Mouse (Mus musculus): ENCODE results near the gene S100a14. TPM values are rescaled to one million over a fixed set of nuclear protein-coding genes. Genes with fewer than 3 reads are reported as not detected.
A peak's percentile ranks its signal among the peaks of the same experiment; 100 is the strongest.

The S100a14 gene
- polyA plus RNA-seq, 1 experiment, result 32.5 TPM

- WGBS, result 81% methylated on average over 5 of the region's 5 CpGs
- TF ChIP-seq POLR2A (IDR thresholded peaks at IDR 0.05; ENCODE audit: borderline replicate concordance, extremely low read depth, low read depth, low read length), result no peak
- TF ChIP-seq CTCF (IDR thresholded peaks at IDR 0.05; ENCODE audit: insufficient read depth, low read length), result no peak
Observed at GRCm38 (mm10) chr3:90505216-90505615, 21.4 kb upstream of the S100a14 start.

GRCm38 (mm10) chr3:90506362-90506761 is 20.3 kb upstream of the S100a14 start:
- H3K4me1 ChIP-seq (ENCODE audit: control insufficient read depth, insufficient read depth, low read length), result peaks cover 4% of the 10 kb centered on the region; the same call in 1 of the 2 replicates
- DNase-seq, result no peak
- 63% methylated on average over 3 of the region's 3 CpGs for WGBS
- TF ChIP-seq POLR2A (IDR thresholded peaks at IDR 0.05; ENCODE audit: borderline replicate concordance, extremely low read depth, low read depth, low read length) (no peak), CTCF (IDR thresholded peaks at IDR 0.05; ENCODE audit: insufficient read depth, low read length) (no peak)
- no peak overlapping the region for H3K4me3 ChIP-seq (replicated peaks; ENCODE audit: extremely low read depth, low read depth, low read length)

More at GRCm38 (mm10) chr3:90505216-90505615, 21.4 kb upstream of the S100a14 start:
- Histone ChIP-seq H3K4me1 (ENCODE audit: control insufficient read depth, insufficient read depth, low read length) (peaks cover 4% of the 10 kb centered on the region; the same call in 1 of the 2 replicates), H3K4me3 (replicated peaks; ENCODE audit: extremely low read depth, low read depth, low read length) (no peak overlapping the region)
- DNase-seq, result no peak

GRCm38 (mm10) chr3:90508287-90508949 is 18.2 kb upstream of the S100a14 start:
- TF ChIP-seq CTCF (IDR thresholded peaks at IDR 0.05; ENCODE audit: insufficient read depth, low read length) (no peak), POLR2A (IDR thresholded peaks at IDR 0.05; ENCODE audit: borderline replicate concordance, extremely low read depth, low read depth, low read length) (no peak)
- H3K4me1 ChIP-seq (ENCODE audit: control insufficient read depth, insufficient read depth, low read length), result peaks cover 4% of the 10 kb centered on the region; the same call in 1 of the 2 replicates
- no peak for DNase-seq
- 3% methylated on average over 20 of the region's 20 CpGs for WGBS
- peak overlapping the region; percentile 81 for H3K4me3 ChIP-seq (replicated peaks; ENCODE audit: extremely low read depth, low read depth, low read length)

- peak; percentile 100 for DNase-seq
- H3K4me3 ChIP-seq (replicated peaks; ENCODE audit: extremely low read depth, low read depth, low read length), result peak within 1 kb of the TSS; percentile 81
- H3K4me1 ChIP-seq (ENCODE audit: control insufficient read depth, insufficient read depth, low read length), result peaks cover 4% of the 10 kb centered on the region; the same call in 1 of the 2 replicates
- under 1% methylated on average over 66 of the region's 66 CpGs for WGBS
- TF ChIP-seq POLR2A (IDR thresholded peaks at IDR 0.05; ENCODE audit: borderline replicate concordance, extremely low read depth, low read depth, low read length) (peak; percentile 61; the same call in 1 of the 2 replicates), CTCF (IDR thresholded peaks at IDR 0.05; ENCODE audit: insufficient read depth, low read length) (no peak)
Observed at GRCm38 (mm10) chr3:90508950-90509746, 17.5 kb upstream of the S100a14 start, which contains the start of gene Chtop. TSS of gene Chtop (minus strand) at chr3:90509498.

- no peak overlapping the region for H3K4me3 ChIP-seq (replicated peaks; ENCODE audit: extremely low read depth, low read depth, low read length)
- TF ChIP-seq CTCF (IDR thresholded peaks at IDR 0.05; ENCODE audit: insufficient read depth, low read length) (no peak), POLR2A (IDR thresholded peaks at IDR 0.05; ENCODE audit: borderline replicate concordance, extremely low read depth, low read depth, low read length) (no peak)
- peaks cover 4% of the 10 kb centered on the region; the same call in 1 of the 2 replicates for H3K4me1 ChIP-seq (ENCODE audit: control insufficient read depth, insufficient read depth, low read length)
- no peak for DNase-seq
- WGBS, result 14% methylated on average over 2 of the region's 2 CpGs
Observed at GRCm38 (mm10) chr3:90509747-90510123, 16.9 kb upstream of the S100a14 start.

- TF ChIP-seq POLR2A (IDR thresholded peaks at IDR 0.05; ENCODE audit: borderline replicate concordance, extremely low read depth, low read depth, low read length) (no peak), CTCF (IDR thresholded peaks at IDR 0.05; ENCODE audit: insufficient read depth, low read length) (no peak)
- DNase-seq, result no peak
- 76% methylated on average over 5 of the region's 5 CpGs for WGBS
- Histone ChIP-seq H3K4me3 (replicated peaks; ENCODE audit: extremely low read depth, low read depth, low read length) (no peak overlapping the region), H3K4me1 (ENCODE audit: control insufficient read depth, insufficient read depth, low read length) (peaks cover 6% of the 10 kb centered on the region; the same call in 1 of the 2 replicates)
Observed at GRCm38 (mm10) chr3:90512276-90512675, 14.4 kb upstream of the S100a14 start.

- WGBS, result 76% methylated on average over 9 of the region's 9 CpGs
- no peak overlapping the region for H3K4me3 ChIP-seq (replicated peaks; ENCODE audit: extremely low read depth, low read depth, low read length)
- TF ChIP-seq CTCF (IDR thresholded peaks at IDR 0.05; ENCODE audit: insufficient read depth, low read length), result no peak
- no peak for TF ChIP-seq POLR2A (IDR thresholded peaks at IDR 0.05; ENCODE audit: borderline replicate concordance, extremely low read depth, low read depth, low read length)
- peaks cover 11% of the 10 kb centered on the region for H3K4me1 ChIP-seq (ENCODE audit: control insufficient read depth, insufficient read depth, low read length)
- DNase-seq, result no peak
Observed at GRCm38 (mm10) chr3:90512948-90513642, 13.6 kb upstream of the S100a14 start.

- Histone ChIP-seq H3K4me3 (replicated peaks; ENCODE audit: extremely low read depth, low read depth, low read length) (peak within 1 kb of the TSS; percentile 75), H3K4me1 (ENCODE audit: control insufficient read depth, insufficient read depth, low read length) (peaks cover 8% of the 10 kb centered on the region)
- TF ChIP-seq CTCF (IDR thresholded peaks at IDR 0.05; ENCODE audit: insufficient read depth, low read length) (no peak), POLR2A (IDR thresholded peaks at IDR 0.05; ENCODE audit: borderline replicate concordance, extremely low read depth, low read depth, low read length) (peak; percentile 83; the same call in 1 of the 2 replicates)
- 4% methylated on average over 25 of the region's 25 CpGs for WGBS
- DNase-seq, result peak; percentile 79
Observed at GRCm38 (mm10) chr3:90513796-90514590, 12.7 kb upstream of the S100a14 start, which contains the start of the genes S100a1 and S100a13. TSS of gene S100a1 (minus strand) at chr3:90514392. TSS of gene S100a13 (plus strand) at chr3:90514435.
